Mouse (Mus musculus) heart, embryonic 15.5 days (tissue): ENCODE data around the gene Slc7a11. TPM values are rescaled to one million over a fixed set of nuclear protein-coding genes. Genes with fewer than 3 reads are reported as not detected.

Source experiments
- ATAC-seq: fragments of 200-750 bp; cut with Nextera tagmentation; replicated peaks from 2 replicates; pipeline ENCODE4 v1.8.0; 2017; ENCODE audit warnings: low read depth, moderate TSS enrichment; ENCODE audit not compliant: insufficient number of reproducible peaks, insufficient read depth, low FRiP score
- H3K27ac ChIP-seq: fragments of 300-500 bp; sonication (generic); 2 replicates; pipeline ENCODE4 v1.5.1; 2015; ENCODE audit warnings: mild to moderate bottlenecking, inconsistent platforms
- H3K27me3 ChIP-seq: fragments of 300-500 bp; sonication (generic); 2 replicates; pipeline ENCODE4 v1.6.1; 2015; ENCODE audit warnings: inconsistent platforms
- H3K36me3 ChIP-seq: fragments of 300-500 bp; sonication (generic); 2 replicates; pipeline ENCODE4 v1.6.1; 2015; ENCODE audit warnings: mild to moderate bottlenecking, inconsistent platforms
- H3K4me1 ChIP-seq: fragments of 300-500 bp; sonication (generic); replicated peaks from 2 replicates; pipeline ENCODE4 v1.6.1; 2015; ENCODE audit warnings: inconsistent platforms
- H3K4me2 ChIP-seq: fragments of 300-500 bp; sonication (generic); 2 replicates; pipeline ENCODE4 v1.6.1; 2015; ENCODE audit warnings: inconsistent platforms, mild to moderate bottlenecking, moderate library complexity
- H3K4me3 ChIP-seq: fragments of 300-500 bp; sonication (generic); 2 replicates; pipeline ENCODE4 v1.5.1; 2015; ENCODE audit warnings: mild to moderate bottlenecking, inconsistent platforms
- H3K9ac ChIP-seq: fragments of 300-500 bp; sonication (generic); 2 replicates; pipeline ENCODE4 v1.6.1; 2015; ENCODE audit warnings: mild to moderate bottlenecking, inconsistent platforms
- H3K9me3 ChIP-seq: fragments of 300-500 bp; sonication (generic); replicated peaks from 2 replicates; pipeline ENCODE4 v1.6.1; 2016; ENCODE audit warnings: inconsistent platforms
- WGBS: fragments of 180-500 bp; shearing (Covaris S2); methylation state at CpG from one replicate; pipeline ENCODE4 v1.1.7; 2015; ENCODE audit warnings: mixed read lengths; 5-methylcytosine and 5-hydroxymethylcytosine counted together
- polyA plus RNA-seq: library from polyadenylated mRNA; unstranded; fragments of >200 nt; fragmentation: Nextera tagmentation; extraction: Ambion mirVana; gene quantifications from 2 replicates; pipeline ENCODE4 v1.2.1, GENCODE M21; 2015

The Slc7a11 gene
- polyA plus RNA-seq, 1 experiment from 2014 or later: 0.10 TPM

GRCm38 (mm10) chr3:50121001-50121400 lies 322.4 kb downstream of the Slc7a11 start:
- no peak overlapping the region for H3K4me2 ChIP-seq
- no peaks in the 10 kb centered on the region for H3K36me3 ChIP-seq
- no peaks in the 10 kb centered on the region for H3K4me1 ChIP-seq
- no peak overlapping the region for H3K27ac ChIP-seq
- H3K9me3 ChIP-seq: no peaks in the 10 kb centered on the region
- no peak for ATAC-seq
- WGBS: 48% methylated on average over 1 of the region's 1 CpGs
- no peak overlapping the region for H3K9ac ChIP-seq
- no peak overlapping the region for H3K4me3 ChIP-seq
- no peaks in the 10 kb centered on the region for H3K27me3 ChIP-seq

GRCm38 (mm10) chr3:50116266-50116665 lies 327.1 kb downstream of the Slc7a11 start:
- no peak overlapping the region for H3K4me3 ChIP-seq
- ATAC-seq: no peak
- no peaks in the 10 kb centered on the region for H3K27me3 ChIP-seq
- no peak overlapping the region for H3K4me2 ChIP-seq
- no peaks in the 10 kb centered on the region for H3K36me3 ChIP-seq
- no peaks in the 10 kb centered on the region for H3K4me1 ChIP-seq
- WGBS: 66% methylated on average over 1 of the region's 1 CpGs
- no peak overlapping the region for H3K27ac ChIP-seq
- H3K9ac ChIP-seq: no peak overlapping the region
- H3K9me3 ChIP-seq: no peaks in the 10 kb centered on the region

GRCm38 (mm10) chr3:50105509-50105908 lies 337.9 kb downstream of the Slc7a11 start:
- H3K4me1 ChIP-seq: no peaks in the 10 kb centered on the region
- H3K36me3 ChIP-seq: no peaks in the 10 kb centered on the region
- WGBS: 81% methylated on average over 6 of the region's 6 CpGs
- no peak overlapping the region for H3K9ac ChIP-seq
- no peaks in the 10 kb centered on the region for H3K9me3 ChIP-seq
- H3K4me2 ChIP-seq: no peak overlapping the region
- H3K4me3 ChIP-seq: no peak overlapping the region
- ATAC-seq: no peak
- H3K27ac ChIP-seq: no peak overlapping the region
- no peaks in the 10 kb centered on the region for H3K27me3 ChIP-seq

GRCm38 (mm10) chr3:50094404-50095092 lies 348.9 kb downstream of the Slc7a11 start:
- Histone ChIP-seq H3K27ac (no peak overlapping the region), H3K9me3 (no peaks in the 10 kb centered on the region), H3K4me1 (no peaks in the 10 kb centered on the region), H3K4me3 (no peak overlapping the region), H3K9ac (no peak overlapping the region), H3K36me3 (no peaks in the 10 kb centered on the region), H3K27me3 (no peaks in the 10 kb centered on the region), H3K4me2 (no peak overlapping the region)
- no peak for ATAC-seq
- 76% methylated on average over 7 of the region's 7 CpGs for WGBS

- no peak overlapping the region for H3K9ac ChIP-seq
- H3K4me3 ChIP-seq: no peak overlapping the region
- H3K27me3 ChIP-seq: no peaks in the 10 kb centered on the region
- H3K9me3 ChIP-seq: no peaks in the 10 kb centered on the region
- no peak overlapping the region for H3K27ac ChIP-seq
- H3K4me1 ChIP-seq: no peaks in the 10 kb centered on the region
- no peaks in the 10 kb centered on the region for H3K36me3 ChIP-seq
- 15% methylated on average over 7 of the region's 7 CpGs for WGBS
- no peak for ATAC-seq
- H3K4me2 ChIP-seq: no peak overlapping the region
Observed at GRCm38 (mm10) chr3:50076979-50077378, 366.4 kb downstream of the Slc7a11 start.

GRCm38 (mm10) chr3:50063396-50063795 lies 380.0 kb downstream of the Slc7a11 start:
- WGBS: 88% methylated on average over 4 of the region's 4 CpGs
- no peak for ATAC-seq
- Histone ChIP-seq H3K4me2 (no peak overlapping the region), H3K9me3 (no peaks in the 10 kb centered on the region), H3K27me3 (no peaks in the 10 kb centered on the region), H3K9ac (no peak overlapping the region), H3K27ac (no peak overlapping the region), H3K4me3 (no peak overlapping the region), H3K36me3 (no peaks in the 10 kb centered on the region), H3K4me1 (no peaks in the 10 kb centered on the region)

- no peaks in the 10 kb centered on the region for H3K36me3 ChIP-seq
- no peak overlapping the region for H3K27ac ChIP-seq
- no peak for ATAC-seq
- H3K27me3 ChIP-seq: no peaks in the 10 kb centered on the region
- no peaks in the 10 kb centered on the region for H3K9me3 ChIP-seq
- WGBS: 69% methylated on average over 5 of the region's 5 CpGs
- no peak overlapping the region for H3K4me3 ChIP-seq
- H3K4me2 ChIP-seq: no peak overlapping the region
- no peaks in the 10 kb centered on the region for H3K4me1 ChIP-seq
- H3K9ac ChIP-seq: no peak overlapping the region
Observed at GRCm38 (mm10) chr3:50044666-50045065, 398.7 kb downstream of the Slc7a11 start.

GRCm38 (mm10) chr3:50044160-50044559 lies 399.3 kb downstream of the Slc7a11 start:
- Histone ChIP-seq H3K36me3 (no peaks in the 10 kb centered on the region), H3K27ac (no peak overlapping the region), H3K4me1 (no peaks in the 10 kb centered on the region), H3K9me3 (no peaks in the 10 kb centered on the region), H3K4me3 (no peak overlapping the region), H3K27me3 (no peaks in the 10 kb centered on the region), H3K4me2 (no peak overlapping the region), H3K9ac (no peak overlapping the region)
- no peak for ATAC-seq

- H3K9ac ChIP-seq: no peak overlapping the region
- H3K9me3 ChIP-seq: no peaks in the 10 kb centered on the region
- ATAC-seq: no peak
- 84% methylated on average over 2 of the region's 2 CpGs for WGBS
- no peaks in the 10 kb centered on the region for H3K36me3 ChIP-seq
- no peak overlapping the region for H3K4me2 ChIP-seq
- H3K4me1 ChIP-seq: no peaks in the 10 kb centered on the region
- H3K27ac ChIP-seq: no peak overlapping the region
- no peaks in the 10 kb centered on the region for H3K27me3 ChIP-seq
- H3K4me3 ChIP-seq: no peak overlapping the region
Observed at GRCm38 (mm10) chr3:50041141-50041540, 402.3 kb downstream of the Slc7a11 start.

GRCm38 (mm10) chr3:50035875-50036528 lies 407.4 kb downstream of the Slc7a11 start:
- Histone ChIP-seq H3K27me3 (no peaks in the 10 kb centered on the region), H3K4me2 (no peak overlapping the region), H3K9me3 (no peaks in the 10 kb centered on the region), H3K4me3 (no peak overlapping the region), H3K4me1 (no peaks in the 10 kb centered on the region), H3K36me3 (no peaks in the 10 kb centered on the region), H3K27ac (no peak overlapping the region), H3K9ac (no peak overlapping the region)
- no peak for ATAC-seq
- WGBS: 68% methylated on average over 9 of the region's 9 CpGs

GRCm38 (mm10) chr3:50033325-50033724 lies 410.1 kb downstream of the Slc7a11 start:
- no peak for ATAC-seq
- H3K9ac ChIP-seq: no peak overlapping the region
- H3K4me2 ChIP-seq: no peak overlapping the region
- WGBS: 71% methylated on average over 3 of the region's 3 CpGs
- H3K4me1 ChIP-seq: no peaks in the 10 kb centered on the region
- H3K27ac ChIP-seq: no peak overlapping the region
- H3K9me3 ChIP-seq: no peaks in the 10 kb centered on the region
- H3K36me3 ChIP-seq: no peaks in the 10 kb centered on the region
- no peaks in the 10 kb centered on the region for H3K27me3 ChIP-seq
- H3K4me3 ChIP-seq: no peak overlapping the region

- no peaks in the 10 kb centered on the region for H3K4me1 ChIP-seq
- no peak overlapping the region for H3K4me2 ChIP-seq
- no peaks in the 10 kb centered on the region for H3K9me3 ChIP-seq
- ATAC-seq: no peak
- H3K27ac ChIP-seq: no peak overlapping the region
- H3K4me3 ChIP-seq: no peak overlapping the region
- H3K36me3 ChIP-seq: no peaks in the 10 kb centered on the region
- 46% methylated on average over 5 of the region's 5 CpGs for WGBS
- no peaks in the 10 kb centered on the region for H3K27me3 ChIP-seq
- no peak overlapping the region for H3K9ac ChIP-seq
Observed at GRCm38 (mm10) chr3:50026039-50026438, 417.4 kb downstream of the Slc7a11 start.
